Mouse (Mus musculus): ENCODE data around the gene Btbd9.

Btbd9 gene

DNA sequence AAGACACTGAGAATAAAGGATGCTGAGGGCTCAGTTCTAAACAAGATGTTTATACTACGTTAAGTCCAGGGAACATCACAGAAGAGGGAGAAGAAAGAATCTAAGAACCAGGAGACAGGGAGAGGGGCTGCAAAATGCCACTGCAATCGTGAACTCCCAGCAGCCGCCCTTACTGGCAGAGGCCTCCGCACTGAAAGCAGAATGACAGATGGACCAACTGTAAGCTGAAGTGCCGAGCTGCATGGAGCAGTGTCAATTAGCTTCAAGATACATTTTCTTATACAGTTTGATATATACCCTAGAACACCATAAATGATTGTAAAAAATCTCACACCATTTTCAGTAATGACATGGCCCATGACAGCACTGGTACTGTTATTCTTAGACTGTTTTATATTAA, 247.4 kb downstream of the Btbd9 start:
- no peak for DNase-seq

DNA sequence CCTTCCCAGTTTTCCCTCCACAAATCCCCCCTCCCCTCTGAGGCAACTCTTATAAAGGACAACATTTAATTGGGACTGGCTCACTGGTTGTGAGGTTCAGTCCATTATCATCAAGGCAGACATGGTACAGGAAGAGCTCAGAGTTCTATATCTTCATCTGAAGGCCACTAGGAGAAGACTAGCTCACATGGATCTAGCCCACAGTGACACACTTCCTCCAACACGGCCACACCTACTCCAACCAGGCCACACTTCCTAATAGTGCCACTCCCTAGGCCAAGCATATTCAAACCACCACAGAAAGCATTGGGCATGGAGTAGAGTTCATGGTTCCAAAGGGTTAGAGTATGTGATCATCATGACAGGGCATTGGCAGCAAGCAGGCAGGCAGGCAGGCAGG, 249.4 kb downstream of the Btbd9 start:
- no peak for DNase-seq

- no peak for DNase-seq
Observed at GRCm38 (mm10) chr17:30320301-30320700, 256.0 kb downstream of the Btbd9 start.

DNA sequence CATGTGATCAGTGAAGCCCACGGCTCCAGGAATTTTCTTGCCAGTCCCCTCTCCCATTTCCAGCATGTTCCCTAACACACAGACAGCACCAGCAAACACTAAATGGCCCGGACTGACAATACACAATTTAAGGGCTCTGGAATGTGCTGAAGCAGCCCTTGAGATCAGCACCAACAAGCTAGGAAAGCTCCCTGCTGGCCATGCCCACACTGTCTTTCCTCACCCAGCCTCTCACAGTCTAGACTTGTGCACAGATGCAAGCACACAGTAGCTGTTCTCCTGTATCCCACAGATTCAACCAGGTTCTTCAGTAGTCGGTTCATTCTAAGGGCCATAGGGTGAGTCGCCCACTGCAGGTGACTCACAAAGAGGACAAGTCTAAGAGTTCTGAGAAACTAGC, 263.6 kb downstream of the Btbd9 start:
- no peak for DNase-seq

DNA sequence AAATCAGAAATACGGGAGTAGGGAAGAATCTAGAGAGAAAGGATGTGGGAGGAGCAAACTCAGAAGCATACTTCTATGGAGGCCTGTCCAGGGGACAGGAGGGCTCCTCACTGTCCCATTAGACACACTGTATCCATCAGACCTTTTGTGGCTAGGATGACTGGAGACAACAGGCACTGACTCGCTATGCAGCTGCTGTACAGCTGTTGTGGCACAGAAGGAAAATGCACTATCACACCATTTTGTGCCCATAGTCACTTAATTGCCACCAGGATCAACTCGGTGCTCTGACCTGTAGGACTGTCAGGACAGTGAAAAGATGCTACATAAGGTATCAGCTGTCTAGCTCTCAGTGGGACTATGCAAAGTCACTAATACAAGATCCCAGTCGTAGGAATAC, 266.7 kb downstream of the Btbd9 start:
- no peak for DNase-seq

DNA sequence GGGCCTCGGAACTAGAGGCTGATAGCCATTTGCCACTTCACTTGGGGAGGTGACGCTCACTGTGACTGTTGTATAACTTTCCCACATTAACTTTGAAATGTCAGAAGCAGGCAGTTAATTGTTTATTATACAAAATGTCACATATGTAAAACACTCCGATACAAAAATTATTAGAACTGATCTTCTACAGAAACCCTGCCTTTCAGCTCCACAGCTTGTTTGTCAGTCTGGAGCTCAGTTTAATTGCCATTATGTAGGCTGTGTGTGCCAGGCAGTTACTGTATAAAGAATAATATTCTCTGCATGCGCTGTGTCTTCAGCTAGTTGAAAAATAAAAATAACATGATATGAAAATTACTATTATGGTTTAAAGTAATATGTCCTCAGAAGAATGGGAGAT, 267.4 kb downstream of the Btbd9 start:
- no peak for DNase-seq

DNA sequence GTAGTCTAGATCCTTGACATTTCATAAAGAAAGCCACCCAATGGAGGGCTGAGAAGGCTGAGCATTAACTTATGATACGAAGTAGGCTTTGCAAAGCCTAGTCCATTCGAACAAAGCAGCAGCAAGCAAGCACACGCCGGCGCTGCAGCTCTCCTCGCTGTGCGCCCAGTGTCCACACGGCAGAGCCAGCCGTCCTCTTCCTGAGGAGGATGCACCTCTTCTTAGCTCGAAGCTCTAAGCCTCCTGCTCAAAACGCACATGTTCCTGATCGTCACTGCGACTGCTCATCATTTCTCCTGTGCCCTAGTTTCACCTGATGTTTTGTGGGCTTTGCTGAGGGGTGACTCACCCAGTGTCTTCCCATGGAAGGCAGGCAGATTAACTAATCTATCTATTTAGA, 268.0 kb downstream of the Btbd9 start:
- no peak for DNase-seq

GRCm38 (mm10) chr17:30307168-30307567, 269.1 kb downstream of the Btbd9 start:
- no peak for DNase-seq

DNA sequence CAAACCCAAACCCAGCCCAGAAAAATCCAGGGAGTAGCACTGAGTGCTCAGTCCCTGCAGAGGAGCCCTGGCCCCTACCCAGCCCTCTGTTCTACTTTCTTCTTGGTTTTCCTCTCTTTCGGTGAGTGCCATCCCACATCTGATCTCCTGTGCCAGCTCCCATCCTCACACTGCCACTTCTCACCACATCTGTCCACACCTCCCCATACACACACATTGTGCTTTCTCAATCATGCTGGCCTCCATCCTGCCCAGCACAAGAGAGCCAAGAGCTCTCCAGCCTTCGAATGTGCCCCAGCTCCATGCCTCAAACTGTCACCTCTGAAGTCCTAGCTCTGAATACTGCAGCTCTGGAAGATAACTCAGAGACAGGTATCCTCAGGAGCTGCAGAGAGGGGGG, 271.5 kb downstream of the Btbd9 start:
- no peak for DNase-seq

DNA sequence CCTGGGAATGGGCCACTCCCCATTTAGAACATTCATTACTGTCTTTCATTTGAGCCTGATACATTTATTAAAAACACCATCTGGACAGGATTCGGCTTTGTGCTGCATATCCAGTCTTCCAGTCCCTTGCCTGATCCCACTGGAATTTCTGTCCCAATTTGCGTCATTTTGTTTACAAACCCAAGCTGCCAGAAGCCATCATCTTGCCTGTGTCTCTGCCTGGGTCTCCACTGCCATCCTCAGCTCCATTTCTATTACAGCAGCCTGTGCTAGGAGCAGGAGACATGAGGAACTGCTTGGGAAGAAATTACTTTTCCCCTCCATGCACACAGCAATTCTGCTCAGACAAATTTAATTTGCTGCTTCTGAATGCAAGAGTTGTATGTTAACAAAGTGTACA, 274.9 kb downstream of the Btbd9 start:
- DNase-seq: no peak

GRCm38 (mm10) chr17:30297432-30297831, 278.9 kb downstream of the Btbd9 start:
- DNase-seq: no peak

DNA sequence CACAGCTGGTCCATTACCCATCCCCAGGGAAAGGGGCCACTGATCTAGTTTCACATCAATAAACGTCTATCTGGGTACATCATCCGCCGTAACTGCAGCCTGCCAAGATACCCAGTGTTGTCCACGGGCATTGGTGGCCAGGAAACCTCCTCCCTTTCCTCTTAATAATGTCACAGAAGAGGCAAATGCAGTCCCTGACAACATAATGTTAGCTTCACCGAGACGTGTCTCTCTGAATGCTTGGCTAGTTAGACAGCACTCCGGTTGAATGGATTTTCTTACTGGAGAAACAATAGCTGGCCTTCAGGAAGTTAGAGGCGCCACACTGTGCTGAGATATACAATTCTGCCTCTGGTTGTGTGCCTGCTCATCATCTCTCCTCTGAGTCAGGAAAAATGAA, 280.2 kb downstream of the Btbd9 start:
- no peak for DNase-seq

- no peak for DNase-seq
Observed at GRCm38 (mm10) chr17:30292666-30293065, 283.6 kb downstream of the Btbd9 start.

DNA sequence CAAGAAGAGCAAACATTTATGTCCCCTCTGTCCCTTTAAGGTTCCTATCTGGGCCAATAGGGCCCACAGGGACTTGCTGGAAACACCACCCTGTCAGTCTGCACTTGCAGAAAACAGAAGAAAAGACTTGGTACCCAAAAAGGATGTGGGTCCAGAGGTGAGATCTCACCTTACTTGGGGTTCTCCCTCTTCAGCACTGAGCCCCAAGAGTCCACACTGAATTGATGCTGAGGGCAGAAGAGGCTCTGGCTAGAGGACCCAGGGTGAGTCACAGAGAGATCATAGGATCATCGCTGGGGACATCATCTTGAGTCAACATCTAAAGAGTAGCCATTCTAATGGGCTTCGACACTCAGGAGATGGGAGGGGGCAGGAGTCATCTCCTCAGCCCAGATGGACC, 290.6 kb downstream of the Btbd9 start:
- DNase-seq: no peak

DNA sequence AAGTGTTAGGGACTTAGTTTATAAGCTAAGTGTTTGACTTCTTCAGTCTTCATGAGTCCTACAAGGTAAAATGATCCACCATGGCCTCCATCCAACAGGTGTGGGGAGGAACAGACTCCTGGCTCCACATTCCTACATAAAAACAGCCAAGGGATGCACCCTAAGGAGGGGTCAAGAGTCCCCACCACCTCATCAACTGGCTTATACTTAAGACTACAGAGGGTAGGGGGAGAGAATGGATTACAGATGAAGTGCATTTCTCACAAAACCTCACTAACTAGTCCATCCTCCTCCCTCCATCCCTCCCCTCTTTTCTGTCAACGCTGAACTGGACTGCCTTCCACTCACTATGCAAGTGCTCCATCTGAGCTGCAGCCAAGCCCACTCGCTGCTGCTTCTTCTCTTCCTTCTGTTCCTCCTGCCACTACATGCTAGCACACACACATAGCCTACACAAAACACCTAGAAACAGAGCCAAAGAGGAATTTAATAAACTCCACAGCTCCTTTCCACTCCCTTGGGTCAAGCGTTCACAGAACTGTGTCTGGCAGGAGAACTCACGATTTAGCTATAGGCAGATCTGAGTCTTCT, 292.7 kb downstream of the Btbd9 start:
- DNase-seq: no peak

DNA sequence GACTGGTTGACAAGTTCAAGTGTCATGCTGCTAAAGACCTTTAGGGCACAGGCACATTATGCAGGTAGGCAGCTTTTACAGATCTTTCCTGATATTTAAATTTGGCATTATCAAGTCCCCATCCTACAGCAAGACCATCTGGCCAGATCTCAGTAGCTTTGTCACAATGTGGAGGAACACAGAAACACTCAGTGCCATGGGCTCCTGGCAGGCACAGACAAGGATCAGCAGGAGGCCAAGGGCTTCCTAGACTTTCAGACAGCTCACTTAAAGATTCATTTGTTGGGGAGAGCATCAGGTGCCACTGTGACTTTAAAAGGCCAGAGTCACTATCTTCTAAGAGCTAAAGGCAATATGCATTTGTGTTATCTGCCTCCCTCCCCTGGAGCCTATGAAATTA, 293.3 kb downstream of the Btbd9 start:
- no peak for DNase-seq

GRCm38 (mm10) chr17:30280323-30281118, 295.8 kb downstream of the Btbd9 start:
- no peak for DNase-seq

- DNase-seq: no peak
Observed at GRCm38 (mm10) chr17:30279684-30280083, 296.6 kb downstream of the Btbd9 start.

GRCm38 (mm10) chr17:30278596-30279378, 297.5 kb downstream of the Btbd9 start:
- no peak for DNase-seq

- no peak for DNase-seq
Observed at GRCm38 (mm10) chr17:30276477-30276876, 299.8 kb downstream of the Btbd9 start.

DNA sequence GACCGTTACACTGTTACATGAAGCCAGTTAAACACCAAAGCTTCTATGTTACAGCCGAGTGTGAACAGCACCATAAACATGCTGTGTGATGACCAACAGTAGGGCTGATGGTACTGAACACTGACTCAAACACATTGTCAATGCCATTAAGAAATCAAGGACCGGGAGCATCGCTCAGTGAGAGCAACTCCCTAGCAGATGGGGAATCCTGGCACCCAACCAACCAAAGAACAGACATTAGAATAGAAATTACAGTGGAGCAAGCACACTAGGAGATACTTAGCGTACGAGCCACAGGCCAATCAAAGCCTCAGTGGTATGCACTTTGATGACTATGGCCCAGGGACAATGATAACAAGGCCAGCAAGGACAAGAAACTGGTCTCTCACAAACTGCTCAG, 303.5 kb downstream of the Btbd9 start:
- DNase-seq: no peak

DNA sequence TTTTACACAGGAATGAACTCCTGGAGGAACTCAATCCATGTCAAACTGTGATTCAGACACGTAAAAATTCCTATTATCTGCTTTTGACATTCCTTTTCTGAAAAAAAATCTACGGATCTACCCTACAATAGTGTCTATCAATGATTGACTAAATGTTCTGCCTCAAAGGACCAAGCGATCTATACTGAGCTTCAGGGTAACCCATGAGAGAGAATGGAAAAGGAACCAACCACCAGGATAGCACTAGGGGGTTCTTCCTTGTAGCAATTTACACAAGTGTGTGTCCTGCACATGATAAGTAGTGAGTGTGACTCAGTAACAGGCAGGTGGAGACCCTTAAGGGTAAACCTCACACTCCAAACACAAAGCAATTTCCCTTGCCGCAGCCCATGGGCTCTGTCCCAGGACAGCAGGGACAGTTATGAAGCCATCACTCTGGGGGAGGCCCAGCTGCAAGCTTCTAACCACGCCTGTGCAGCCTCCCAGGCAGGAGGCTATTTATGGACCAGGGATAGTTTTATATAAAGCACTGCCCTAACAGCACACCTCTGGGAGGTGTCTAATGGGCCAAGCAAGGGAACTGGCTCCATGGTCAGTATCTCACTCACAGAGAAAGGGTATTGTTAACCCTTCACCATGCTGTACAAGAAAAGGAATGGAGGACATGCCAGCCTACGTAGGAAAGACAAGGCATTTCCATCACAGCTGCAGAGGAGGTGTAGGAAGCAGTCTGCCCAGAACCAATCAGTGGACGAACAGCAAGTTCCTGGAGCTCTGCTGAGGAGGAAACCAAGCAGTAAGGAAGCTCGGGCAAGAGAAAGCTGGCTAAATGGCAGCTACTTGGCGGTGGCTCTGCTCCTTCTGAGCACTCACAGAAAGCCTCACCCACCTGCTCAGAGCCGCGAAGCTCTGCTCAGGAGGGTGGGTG, 306.9 kb downstream of the Btbd9 start:
- DNase-seq: no peak

DNA sequence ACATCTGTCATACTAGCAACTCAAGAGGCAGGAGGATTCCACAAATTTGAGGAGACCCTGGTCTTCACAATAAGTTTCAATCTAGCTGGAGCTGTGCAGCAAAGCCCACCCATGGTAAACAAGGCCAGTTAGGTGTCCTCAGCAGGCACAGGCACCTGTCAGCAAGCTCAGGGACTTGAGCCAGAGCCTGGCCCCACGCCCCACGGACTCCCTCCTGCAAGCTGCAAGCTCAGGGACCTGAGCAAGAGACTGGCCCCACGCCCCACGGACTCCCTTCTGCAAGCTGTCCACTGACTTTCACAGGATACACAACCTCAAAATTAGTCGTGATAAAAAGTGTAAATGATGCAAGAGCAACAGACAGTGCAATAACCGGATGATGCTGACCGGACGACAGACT, 307.8 kb downstream of the Btbd9 start:
- no peak for DNase-seq
